10 mouse cellular contexts compared by ENCODE assay signal in genomic region chr4:55875304-55875703, GRCm38 (mm10).
DNase-seq lines count a peak whose midpoint lies in the region; ATAC-seq and TF ChIP-seq lines count a peak whose summit lies in the region.
"Had no signal": no experiment of that assay in that cellular context is flagged by ENCODE, and none has a peak within 500 bp of the region (broad histone marks: within the 10 kb centered on the region; RNA-seq: fewer than 3 reads in every experiment).

No protein-coding gene starts in this region.

- no peak overlapping the region for H3K4me2 ChIP-seq in lung, postnatal 0 days (replicated peaks; ENCODE audit: low read depth, low read length)
- no peak overlapping the region for H3K4me2 ChIP-seq in hindbrain, embryonic 13.5 days

- WGBS in lung, postnatal 0 days: 61% methylated on average over 12 of the region's 12 CpGs
- WGBS in hindbrain, embryonic 13.5 days: 93% methylated on average over 12 of the region's 12 CpGs

- H3K9ac ChIP-seq in lung, postnatal 0 days (replicated peaks; ENCODE audit: low read depth): no peak overlapping the region
- H3K9ac ChIP-seq in hindbrain, embryonic 13.5 days: no peak overlapping the region

- no peak overlapping the region for H3K27ac ChIP-seq in left cerebral cortex, adult 2 months
- H3K27ac ChIP-seq in lung, postnatal 0 days (ENCODE audit: low read length): no peak overlapping the region
- no peak overlapping the region for H3K27ac ChIP-seq in hindbrain, embryonic 13.5 days

- H3K36me3 ChIP-seq in lung, postnatal 0 days (ENCODE audit: insufficient read depth, low read length): no peaks in the 10 kb centered on the region
- H3K36me3 ChIP-seq in hindbrain, embryonic 13.5 days: no peaks in the 10 kb centered on the region

- TF ChIP-seq EP300 in lung, postnatal 0 days (IDR thresholded peaks at IDR 0.05): no peak

- H3K27me3 ChIP-seq in lung, postnatal 0 days (replicated peaks; ENCODE audit: insufficient read depth, low read length): no peaks in the 10 kb centered on the region
- H3K27me3 ChIP-seq in hindbrain, embryonic 13.5 days: no peaks in the 10 kb centered on the region
- H3K27me3 ChIP-seq: megakaryocyte, embryonic 14.5 days had no signal

- intact Hi-C loops in left cerebral cortex, adult 2 months (cut with DNase I): no loop called here
- intact Hi-C loops in gastrocnemius, postnatal 36 days (cut with DNase I): no loop called here

- no peaks in the 10 kb centered on the region for H3K9me3 ChIP-seq in lung, postnatal 0 days (ENCODE audit: low read length)
- H3K9me3 ChIP-seq in hindbrain, embryonic 13.5 days: no peaks in the 10 kb centered on the region

- no peak for TF ChIP-seq CTCF in left cerebral cortex, adult 2 months (IDR thresholded peaks at IDR 0.05)
- no peak for TF ChIP-seq CTCF in lung, postnatal 0 days (IDR thresholded peaks at IDR 0.05)

- H3K4me3 ChIP-seq in left cerebral cortex, adult 2 months: no peak overlapping the region
- H3K4me3 ChIP-seq in lung, postnatal 0 days (ENCODE audit: low read depth, low read length): no peak overlapping the region
- H3K4me3 ChIP-seq in hindbrain, embryonic 13.5 days: no peak overlapping the region
- H3K4me3 ChIP-seq: megakaryocyte, embryonic 14.5 days had no signal

- H3K4me1 ChIP-seq in lung, postnatal 0 days (ENCODE audit: insufficient read depth, low read depth, low read length): no peaks in the 10 kb centered on the region
- no peaks in the 10 kb centered on the region for H3K4me1 ChIP-seq in hindbrain, embryonic 13.5 days (replicated peaks)
- H3K4me1 ChIP-seq: megakaryocyte, embryonic 14.5 days had no signal

- ATAC-seq in lung, postnatal 0 days: peak; percentile 33; the same call in 1 of the 2 replicates
- no peak for ATAC-seq in hindbrain, embryonic 13.5 days (ENCODE audit: low FRiP score)
- ATAC-seq: intestine, embryonic 16.5 days had no signal

- DNase-seq in left cerebral cortex, adult 8-10 months (ENCODE audit: low spot score in 2 of 2): peak; percentile 2 to 6
- no peak for DNase-seq in left cerebral cortex, adult 2 months (ENCODE audit: extremely low spot score in 1 of 2, low spot score in 2 of 2)
- DNase-seq in cerebellum, postnatal 10 days: peak; percentile 91 to 94
- peak; percentile 61 to 69 for DNase-seq in gastrocnemius, postnatal 36 days
- peak; percentile 12 for DNase-seq in lung, postnatal 0 days (ENCODE audit: low spot score)
- DNase-seq in thymus, postnatal 0 days (ENCODE audit: low spot score): no peak
- no peak for DNase-seq in thymus, postnatal 4 days

Comparison
In these comparisons a context has a peak if more than half of its experiments do, and no peak if none do; other contexts are left out.
1. DNase-seq: peak in left cerebral cortex, adult 8-10 months (2 of 2), cerebellum, postnatal 10 days (2 of 2), gastrocnemius, postnatal 36 days (2 of 2) and lung, postnatal 0 days (single experiment); none in left cerebral cortex, adult 2 months (0 of 2), thymus, postnatal 0 days (single experiment) and thymus, postnatal 4 days (single experiment).